22 mouse cellular contexts compared by ENCODE assay signal in the genomic region with DNA sequence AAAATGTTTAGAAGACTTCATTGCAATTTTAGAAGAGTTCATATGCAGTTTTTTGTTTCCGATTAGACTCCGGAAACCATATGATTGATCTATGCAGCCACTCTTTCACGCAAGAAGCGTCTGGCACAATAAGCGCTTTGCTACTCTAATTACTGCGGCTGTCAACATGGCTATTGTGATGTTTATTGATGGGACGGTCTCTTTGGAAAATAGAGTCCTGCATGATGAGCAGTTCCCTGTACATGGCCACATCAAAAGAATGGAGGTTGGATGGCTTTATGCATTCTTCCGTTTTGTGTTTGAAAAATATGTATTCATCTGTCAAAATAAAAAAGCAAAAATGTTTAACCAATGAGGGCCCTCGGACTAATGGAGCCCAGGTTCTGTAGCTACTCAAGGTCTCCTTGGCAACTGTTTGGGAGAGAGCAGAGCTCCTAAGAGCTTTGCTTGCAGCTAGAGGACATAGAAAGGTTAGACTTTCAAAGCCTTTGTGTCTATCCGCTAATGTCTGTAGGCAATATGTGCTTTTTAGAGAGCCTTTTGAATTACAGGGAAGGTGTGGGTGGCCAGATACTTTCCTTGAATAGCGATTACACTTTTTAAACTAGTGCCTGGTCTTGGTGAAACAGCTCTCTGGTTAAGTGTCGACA. TPM values are rescaled to one million over a fixed set of nuclear protein-coding genes. Genes with fewer than 3 reads are reported as not detected.
DNase-seq lines count a peak whose midpoint lies in the region; ATAC-seq and TF ChIP-seq lines count a peak whose summit lies in the region.
"Had no signal": no experiment of that assay in that cellular context is flagged by ENCODE, and none has a peak within 500 bp of the region (broad histone marks: within the 10 kb centered on the region; RNA-seq: fewer than 3 reads in every experiment).

No protein-coding gene starts in this region.

- H3K9me3 ChIP-seq in hindbrain, embryonic 13.5 days, result no peaks in the 10 kb centered on the region
- no peaks in the 10 kb centered on the region for H3K9me3 ChIP-seq in midbrain, embryonic 16.5 days (replicated peaks; ENCODE audit: control insufficient read depth, low read length, poor library complexity, severe bottlenecking)
- no peaks in the 10 kb centered on the region for H3K9me3 ChIP-seq in liver, embryonic 12.5 days (replicated peaks)
- H3K9me3 ChIP-seq in kidney, embryonic 15.5 days (replicated peaks), result no peaks in the 10 kb centered on the region
- H3K9me3 ChIP-seq: forebrain, embryonic 10.5 days; limb, embryonic 15.5 days had no signal

- ATAC-seq in hindbrain, embryonic 13.5 days (ENCODE audit: low FRiP score), result no peak
- ATAC-seq in midbrain, embryonic 16.5 days, result no peak
- ATAC-seq in liver, embryonic 12.5 days, result no peak
- ATAC-seq in kidney, embryonic 15.5 days (replicated peaks; ENCODE audit: low FRiP score), result no peak

- peak overlapping the region; percentile 87 for H3K27ac ChIP-seq in left cerebral cortex, adult 2 months
- peak overlapping the region; percentile 30; the same call in 1 of the 2 replicates for H3K27ac ChIP-seq in hindbrain, embryonic 13.5 days
- H3K27ac ChIP-seq in midbrain, embryonic 16.5 days (ENCODE audit: low read length), result peak overlapping the region; percentile 52
- H3K27ac ChIP-seq in liver, embryonic 12.5 days, result no peak overlapping the region
- no peak overlapping the region for H3K27ac ChIP-seq in kidney, embryonic 15.5 days
- H3K27ac ChIP-seq: forebrain, embryonic 10.5 days; limb, embryonic 15.5 days had no signal

- no peak for DNase-seq in left cerebral cortex, adult 2 months (ENCODE audit: extremely low spot score in 1 of 2, low spot score in 2 of 2)
- DNase-seq in left cerebral cortex, adult 8-10 months (ENCODE audit: low spot score in 2 of 2), result no peak
- peak; percentile 74 for DNase-seq in ZHBTc4 (ENCODE audit: low read depth, low spot score)
- no peak for DNase-seq in right cerebral cortex, postnatal 25 days
- DNase-seq: adrenal gland, postnatal 10 days; B cell, adult 2 months; cerebellum, adult 9-11 months; kidney, adult 9 months; lung, adult 2 months; thymus, adult 2 months had no signal

- H3K36me3 ChIP-seq in hindbrain, embryonic 13.5 days, result no peaks in the 10 kb centered on the region
- no peaks in the 10 kb centered on the region for H3K36me3 ChIP-seq in midbrain, embryonic 16.5 days (ENCODE audit: control insufficient read depth, insufficient read depth, low read length)
- H3K36me3 ChIP-seq in liver, embryonic 12.5 days, result no peaks in the 10 kb centered on the region
- H3K36me3 ChIP-seq in kidney, embryonic 15.5 days, result no peaks in the 10 kb centered on the region
- H3K36me3 ChIP-seq: forebrain, embryonic 10.5 days; G1E; limb, embryonic 15.5 days had no signal

- 11% methylated on average over 12 of the region's 12 CpGs for WGBS in hindbrain, embryonic 13.5 days
- 25% methylated on average over 12 of the region's 12 CpGs for WGBS in midbrain, embryonic 16.5 days
- 68% methylated on average over 12 of the region's 12 CpGs for WGBS in liver, embryonic 12.5 days (ENCODE audit: insufficient replicate concordance)
- 67% methylated on average over 12 of the region's 12 CpGs for WGBS in kidney, embryonic 15.5 days

- H3K9ac ChIP-seq in hindbrain, embryonic 13.5 days, result no peak overlapping the region
- no peak overlapping the region; the same call in 1 of the 2 replicates for H3K9ac ChIP-seq in midbrain, embryonic 16.5 days (ENCODE audit: low read depth, low read length)
- H3K9ac ChIP-seq in liver, embryonic 12.5 days, result no peak overlapping the region
- no peak overlapping the region for H3K9ac ChIP-seq in kidney, embryonic 15.5 days
- H3K9ac ChIP-seq: limb, embryonic 15.5 days had no signal

- no peak overlapping the region for H3K4me3 ChIP-seq in left cerebral cortex, adult 2 months
- H3K4me3 ChIP-seq in hindbrain, embryonic 13.5 days, result no peak overlapping the region
- no peak overlapping the region for H3K4me3 ChIP-seq in midbrain, embryonic 16.5 days (ENCODE audit: low read depth, low read length)
- H3K4me3 ChIP-seq in liver, embryonic 12.5 days, result no peak overlapping the region
- H3K4me3 ChIP-seq in kidney, embryonic 15.5 days (replicated peaks), result no peak overlapping the region
- H3K4me3 ChIP-seq: forebrain, embryonic 10.5 days; limb, embryonic 15.5 days; myocyte had no signal

- H3K27me3 ChIP-seq in hindbrain, embryonic 13.5 days, result peaks cover 32% of the 10 kb centered on the region
- H3K27me3 ChIP-seq in midbrain, embryonic 16.5 days (ENCODE audit: control insufficient read depth, insufficient read depth, low read depth, low read length), result no peaks in the 10 kb centered on the region
- peaks cover 69% of the 10 kb centered on the region for H3K27me3 ChIP-seq in liver, embryonic 12.5 days (replicated peaks)
- peaks cover 68% of the 10 kb centered on the region for H3K27me3 ChIP-seq in kidney, embryonic 15.5 days

- peaks cover 70% of the 10 kb centered on the region for H3K4me1 ChIP-seq in hindbrain, embryonic 13.5 days (replicated peaks)
- H3K4me1 ChIP-seq in midbrain, embryonic 16.5 days (ENCODE audit: control insufficient read depth, insufficient read depth, low read length), result peaks cover 50% of the 10 kb centered on the region
- no peaks in the 10 kb centered on the region for H3K4me1 ChIP-seq in liver, embryonic 12.5 days
- peaks cover 21% of the 10 kb centered on the region for H3K4me1 ChIP-seq in kidney, embryonic 15.5 days
- H3K4me1 ChIP-seq: limb, embryonic 15.5 days had no signal

- no peak for TF ChIP-seq CTCF in left cerebral cortex, adult 2 months (IDR thresholded peaks at IDR 0.05)

- intact Hi-C loops in left cerebral cortex, adult 2 months (cut with DNase I), result loop anchor here (2.0 kb wide), 2 partner anchors 144 to 188 kb away; no protein-coding TSS in a partner anchor

- H3K4me2 ChIP-seq in hindbrain, embryonic 13.5 days, result no peak overlapping the region
- no peak overlapping the region for H3K4me2 ChIP-seq in midbrain, embryonic 16.5 days (ENCODE audit: low read length)
- H3K4me2 ChIP-seq in liver, embryonic 12.5 days, result no peak overlapping the region
- H3K4me2 ChIP-seq in kidney, embryonic 15.5 days, result no peak overlapping the region
- H3K4me2 ChIP-seq: limb, embryonic 15.5 days had no signal

RNA-seq across cellular contexts. Expression of a gene that starts 31.4 kb away (rescaled TPM):
- total RNA-seq in left cerebral cortex, adult 2 months (2021), result not detected
- total RNA-seq in left cerebral cortex, adult 8-10 months (2022), result under 1 TPM; 0.14 to 0.51 (median 0.26) TPM
- 0.44 and 0.91 TPM in 2 replicates for polyA plus RNA-seq in hindbrain, embryonic 13.5 days (2015; fragmentation: Nextera tagmentation; extraction: Ambion mirVana)
- 0.25 and 0.30 TPM in 2 replicates for polyA plus RNA-seq in midbrain, embryonic 16.5 days (2015; fragmentation: Nextera tagmentation; extraction: Ambion mirVana)
- polyA plus RNA-seq in liver, embryonic 12.5 days (2016; fragmentation: Nextera tagmentation; extraction: Ambion mirVana), result 0.10 TPM in 1 of 2 replicates, not detected in the other
- polyA plus RNA-seq in kidney, embryonic 15.5 days (2015; fragmentation: Nextera tagmentation; extraction: Ambion mirVana), result 0.33 and 0.45 TPM in 2 replicates
- total RNA-seq: adrenal gland, postnatal 10 days; granulocyte monocyte progenitor cell, adult 5-6 weeks; hematopoietic stem cell, adult 5-6 weeks; megakaryocyte progenitor cell, adult 5-6 weeks had no signal
- polyA plus RNA-seq: G1E; limb, embryonic 15.5 days; myocyte; thymus, adult 2 months had no signal

RNA-seq across cellular contexts. Expression of a gene that starts 43.8 kb away (rescaled TPM):
- total RNA-seq in left cerebral cortex, adult 2 months (2021), result 1 to 10 TPM; 1.4 to 1.5 TPM
- total RNA-seq in left cerebral cortex, adult 8-10 months (2022), result 1 to 10 TPM; 1.2 to 2.4 (median 1.5) TPM
- 3.8 and 4.1 TPM in 2 replicates for polyA plus RNA-seq in hindbrain, embryonic 13.5 days (2015; fragmentation: Nextera tagmentation; extraction: Ambion mirVana)
- 4.7 and 5.4 TPM in 2 replicates for polyA plus RNA-seq in midbrain, embryonic 16.5 days (2015; fragmentation: Nextera tagmentation; extraction: Ambion mirVana)
- 0.16 and 0.23 TPM in 2 replicates for polyA plus RNA-seq in liver, embryonic 12.5 days (2016; fragmentation: Nextera tagmentation; extraction: Ambion mirVana)
- polyA plus RNA-seq in kidney, embryonic 15.5 days (2015; fragmentation: Nextera tagmentation; extraction: Ambion mirVana), result 1.0 and 1.8 TPM in 2 replicates
- total RNA-seq: granulocyte monocyte progenitor cell, adult 5-6 weeks; hematopoietic stem cell, adult 5-6 weeks; megakaryocyte progenitor cell, adult 5-6 weeks had no signal
- polyA plus RNA-seq: G1E, myocyte had no signal

RNA-seq across cellular contexts. Expression of a gene that starts 57.5 kb away (rescaled TPM):
- 1 to 10 TPM; 4.9 to 6.0 TPM for total RNA-seq in left cerebral cortex, adult 2 months (2021)
- 1 to 10 TPM; 3.0 to 6.3 (median 4.0) TPM for total RNA-seq in left cerebral cortex, adult 8-10 months (2022)
- polyA plus RNA-seq in hindbrain, embryonic 13.5 days (2015; fragmentation: Nextera tagmentation; extraction: Ambion mirVana), result 1.3 TPM in 2 replicates
- 2.3 and 2.8 TPM in 2 replicates for polyA plus RNA-seq in midbrain, embryonic 16.5 days (2015; fragmentation: Nextera tagmentation; extraction: Ambion mirVana)
- polyA plus RNA-seq in liver, embryonic 12.5 days (2016; fragmentation: Nextera tagmentation; extraction: Ambion mirVana), result not detected in 2 replicates
- polyA plus RNA-seq in kidney, embryonic 15.5 days (2015; fragmentation: Nextera tagmentation; extraction: Ambion mirVana), result 0.08 and 0.12 TPM in 2 replicates
- total RNA-seq: granulocyte monocyte progenitor cell, adult 5-6 weeks; hematopoietic stem cell, adult 5-6 weeks; megakaryocyte progenitor cell, adult 5-6 weeks had no signal
- polyA plus RNA-seq: G1E; heart, embryonic 14.5 days; myocyte had no signal

Comparison
In these comparisons a context has a peak if more than half of its experiments do, and no peak if none do; other contexts are left out.
1. H3K27ac ChIP-seq: peak in left cerebral cortex, adult 2 months (single experiment), hindbrain, embryonic 13.5 days (single experiment) and midbrain, embryonic 16.5 days (single experiment); none in liver, embryonic 12.5 days (single experiment) and kidney, embryonic 15.5 days (single experiment).